Mouse (Mus musculus): Measurements from ENCODE around the gene Slf1. TPM values are rescaled to one million over a fixed set of nuclear protein-coding genes. Genes with fewer than 3 reads are reported as not detected.

The Slf1 gene
- total RNA-seq, 1 experiment: 14.0 TPM

GRCm38 (mm10) chr13:77072030-77072429 is 63.2 kb downstream of the Slf1 start:
- DNase-seq (ENCODE audit: low read depth, low spot score): no peak
- Histone ChIP-seq H3K9ac (ENCODE audit: insufficient read depth, low read depth, low read length, poor library complexity, severe bottlenecking) (no peak overlapping the region), H3K36me3 (ENCODE audit: control insufficient read depth, insufficient read depth, low read length, poor library complexity, severe bottlenecking) (no peaks in the 10 kb centered on the region), H3K9me3 (ENCODE audit: control insufficient read depth, insufficient read depth, low read depth, low read length) (no peaks in the 10 kb centered on the region), H3K27ac (ENCODE audit: insufficient read depth, low read depth, low read length, poor library complexity, severe bottlenecking) (no peak overlapping the region), H3K4me3 (ENCODE audit: insufficient read depth in 1 of 2, low read depth in 1 of 2, low read length in 2 of 2, poor library complexity in 1 of 2, severe bottlenecking in 1 of 2) (no peak overlapping the region), H3K4me1 (ENCODE audit: control insufficient read depth in 2 of 2, insufficient read depth in 2 of 2, low read length in 2 of 2, poor library complexity in 1 of 2) (no peaks in the 10 kb centered on the region)
- in situ Hi-C loops (cut with MboI; ENCODE audit: low sequenced_read_pairs in 2 of 2, unreplicated experiment in 2 of 2): no loop called here
- TF ChIP-seq HCFC1 (IDR thresholded peaks at IDR 0.05; ENCODE audit: borderline replicate concordance, insufficient read depth, low read length): no peak
- no peak for TF ChIP-seq CHD2 (IDR thresholded peaks at IDR 0.05; ENCODE audit: low read depth, low read length)
- TF ChIP-seq ZC3H11A (IDR thresholded peaks at IDR 0.05; ENCODE audit: borderline replicate concordance, low read depth, low read length): no peak
- TF ChIP-seq MAFK (IDR thresholded peaks at IDR 0.05; ENCODE audit: insufficient read depth, low read depth, low read length): no peak
- TF ChIP-seq ZNF384 (IDR thresholded peaks at IDR 0.05; ENCODE audit: low read depth, low read length): no peak

DNA sequence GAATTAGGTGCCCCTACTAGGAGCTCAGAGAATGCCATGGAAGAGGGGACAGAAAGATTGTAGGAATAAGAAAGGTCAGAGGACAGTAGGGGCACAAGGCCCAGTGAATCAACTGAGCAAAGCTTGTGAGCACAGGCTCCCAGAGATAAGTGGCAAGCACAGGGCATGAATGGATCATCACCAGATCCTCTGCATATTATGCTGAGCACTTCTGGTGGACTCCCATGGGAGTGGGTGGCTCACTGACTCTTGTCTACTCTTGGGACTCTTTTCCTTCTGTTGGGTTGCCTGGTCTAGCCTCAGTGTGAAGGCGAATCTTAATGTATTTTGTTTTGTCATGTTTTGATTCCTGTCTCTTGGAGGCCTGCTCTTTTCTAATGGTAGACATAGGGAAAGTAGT is 66.4 kb downstream of the Slf1 start:
- H3K9ac ChIP-seq (ENCODE audit: insufficient read depth, low read depth, low read length, poor library complexity, severe bottlenecking): no peak overlapping the region
- H3K9me3 ChIP-seq (ENCODE audit: control insufficient read depth, insufficient read depth, low read depth, low read length): no peaks in the 10 kb centered on the region
- H3K27ac ChIP-seq (ENCODE audit: insufficient read depth, low read depth, low read length, poor library complexity, severe bottlenecking): no peak overlapping the region
- in situ Hi-C loops (cut with MboI; ENCODE audit: low sequenced_read_pairs in 2 of 2, unreplicated experiment in 2 of 2): no loop called here
- H3K36me3 ChIP-seq (ENCODE audit: control insufficient read depth, insufficient read depth, low read length, poor library complexity, severe bottlenecking): no peaks in the 10 kb centered on the region
- no peak for DNase-seq (ENCODE audit: low read depth, low spot score)
- no peaks in the 10 kb centered on the region for H3K4me1 ChIP-seq (ENCODE audit: control insufficient read depth in 2 of 2, insufficient read depth in 2 of 2, low read length in 2 of 2, poor library complexity in 1 of 2)
- no peak overlapping the region for H3K4me3 ChIP-seq (ENCODE audit: insufficient read depth in 1 of 2, low read depth in 1 of 2, low read length in 2 of 2, poor library complexity in 1 of 2, severe bottlenecking in 1 of 2)
- TF ChIP-seq CHD2 (IDR thresholded peaks at IDR 0.05; ENCODE audit: low read depth, low read length) (no peak), ZC3H11A (IDR thresholded peaks at IDR 0.05; ENCODE audit: borderline replicate concordance, low read depth, low read length) (no peak), MAFK (IDR thresholded peaks at IDR 0.05; ENCODE audit: insufficient read depth, low read depth, low read length) (no peak), HCFC1 (IDR thresholded peaks at IDR 0.05; ENCODE audit: borderline replicate concordance, insufficient read depth, low read length) (no peak), ZNF384 (IDR thresholded peaks at IDR 0.05; ENCODE audit: low read depth, low read length) (no peak)

- in situ Hi-C loops (cut with MboI; ENCODE audit: low sequenced_read_pairs in 2 of 2, unreplicated experiment in 2 of 2): no loop called here
- Histone ChIP-seq H3K9ac (ENCODE audit: insufficient read depth, low read depth, low read length, poor library complexity, severe bottlenecking) (no peak overlapping the region), H3K27ac (ENCODE audit: insufficient read depth, low read depth, low read length, poor library complexity, severe bottlenecking) (no peak overlapping the region), H3K9me3 (ENCODE audit: control insufficient read depth, insufficient read depth, low read depth, low read length) (no peaks in the 10 kb centered on the region), H3K4me3 (ENCODE audit: insufficient read depth in 1 of 2, low read depth in 1 of 2, low read length in 2 of 2, poor library complexity in 1 of 2, severe bottlenecking in 1 of 2) (no peak overlapping the region), H3K36me3 (ENCODE audit: control insufficient read depth, insufficient read depth, low read length, poor library complexity, severe bottlenecking) (no peaks in the 10 kb centered on the region), H3K4me1 (ENCODE audit: control insufficient read depth in 2 of 2, insufficient read depth in 2 of 2, low read length in 2 of 2, poor library complexity in 1 of 2) (no peaks in the 10 kb centered on the region)
- TF ChIP-seq CHD2 (IDR thresholded peaks at IDR 0.05; ENCODE audit: low read depth, low read length) (no peak), MAFK (IDR thresholded peaks at IDR 0.05; ENCODE audit: insufficient read depth, low read depth, low read length) (no peak), ZC3H11A (IDR thresholded peaks at IDR 0.05; ENCODE audit: borderline replicate concordance, low read depth, low read length) (no peak), ZNF384 (IDR thresholded peaks at IDR 0.05; ENCODE audit: low read depth, low read length) (no peak), HCFC1 (IDR thresholded peaks at IDR 0.05; ENCODE audit: borderline replicate concordance, insufficient read depth, low read length) (no peak)
- DNase-seq (ENCODE audit: low read depth, low spot score): no peak
These were observed 72.1 kb downstream of the Slf1 start for GRCm38 (mm10) chr13:77063221-77063620.

- TF ChIP-seq ZNF384 (IDR thresholded peaks at IDR 0.05; ENCODE audit: low read depth, low read length) (no peak), MAFK (IDR thresholded peaks at IDR 0.05; ENCODE audit: insufficient read depth, low read depth, low read length) (no peak), ZC3H11A (IDR thresholded peaks at IDR 0.05; ENCODE audit: borderline replicate concordance, low read depth, low read length) (no peak)
- DNase-seq (ENCODE audit: low read depth, low spot score): no peak
- Histone ChIP-seq H3K36me3 (ENCODE audit: control insufficient read depth, insufficient read depth, low read length, poor library complexity, severe bottlenecking) (no peaks in the 10 kb centered on the region; the same call in 1 of the 2 replicates), H3K4me1 (ENCODE audit: control insufficient read depth in 2 of 2, insufficient read depth in 2 of 2, low read length in 2 of 2, poor library complexity in 1 of 2) (no peaks in the 10 kb centered on the region), H3K27ac (ENCODE audit: insufficient read depth, low read depth, low read length, poor library complexity, severe bottlenecking) (no peak overlapping the region), H3K4me3 (ENCODE audit: insufficient read depth in 1 of 2, low read depth in 1 of 2, low read length in 2 of 2, poor library complexity in 1 of 2, severe bottlenecking in 1 of 2) (no peak overlapping the region), H3K9ac (ENCODE audit: insufficient read depth, low read depth, low read length, poor library complexity, severe bottlenecking) (no peak overlapping the region), H3K9me3 (ENCODE audit: control insufficient read depth, insufficient read depth, low read depth, low read length) (no peaks in the 10 kb centered on the region)
- in situ Hi-C loops (cut with MboI; ENCODE audit: low sequenced_read_pairs in 2 of 2, unreplicated experiment in 2 of 2): no loop called here
These were observed 85.5 kb downstream of the Slf1 start for GRCm38 (mm10) chr13:77049736-77050135.

DNA sequence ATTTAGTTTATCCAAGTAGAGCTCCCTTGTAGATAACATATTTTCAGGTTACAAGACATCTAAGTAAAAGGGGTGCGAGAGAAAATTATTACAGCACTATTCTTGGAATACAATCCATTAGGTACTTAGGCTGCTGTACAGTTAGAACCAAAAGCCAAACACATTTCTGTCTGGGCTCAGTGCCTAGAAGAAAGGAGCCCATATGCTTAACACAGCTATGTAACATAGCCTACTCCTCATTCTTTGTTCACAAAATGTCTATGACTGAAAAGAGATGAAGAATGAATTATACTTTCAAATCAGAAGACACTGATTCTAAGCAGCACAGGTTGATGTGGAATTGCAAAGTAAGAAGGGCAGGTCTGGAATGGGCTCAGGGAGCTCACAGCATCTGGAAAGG is 86.8 kb downstream of the Slf1 start:
- no peak overlapping the region for H3K27ac ChIP-seq (ENCODE audit: insufficient read depth, low read depth, low read length, poor library complexity, severe bottlenecking)
- H3K9me3 ChIP-seq (ENCODE audit: control insufficient read depth, insufficient read depth, low read depth, low read length): no peaks in the 10 kb centered on the region
- no peak for DNase-seq (ENCODE audit: low read depth, low spot score)
- no peaks in the 10 kb centered on the region; the same call in 1 of the 2 replicates for H3K36me3 ChIP-seq (ENCODE audit: control insufficient read depth, insufficient read depth, low read length, poor library complexity, severe bottlenecking)
- TF ChIP-seq MAFK (IDR thresholded peaks at IDR 0.05; ENCODE audit: insufficient read depth, low read depth, low read length): no peak
- TF ChIP-seq CHD2 (IDR thresholded peaks at IDR 0.05; ENCODE audit: low read depth, low read length): no peak
- TF ChIP-seq ZNF384 (IDR thresholded peaks at IDR 0.05; ENCODE audit: low read depth, low read length): no peak
- no peak for TF ChIP-seq HCFC1 (IDR thresholded peaks at IDR 0.05; ENCODE audit: borderline replicate concordance, insufficient read depth, low read length)
- TF ChIP-seq ZC3H11A (IDR thresholded peaks at IDR 0.05; ENCODE audit: borderline replicate concordance, low read depth, low read length): no peak
- H3K4me1 ChIP-seq (ENCODE audit: control insufficient read depth in 2 of 2, insufficient read depth in 2 of 2, low read length in 2 of 2, poor library complexity in 1 of 2): no peaks in the 10 kb centered on the region
- in situ Hi-C loops (cut with MboI; ENCODE audit: low sequenced_read_pairs in 2 of 2, unreplicated experiment in 2 of 2): no loop called here
- no peak overlapping the region for H3K4me3 ChIP-seq (ENCODE audit: insufficient read depth in 1 of 2, low read depth in 1 of 2, low read length in 2 of 2, poor library complexity in 1 of 2, severe bottlenecking in 1 of 2)
- no peak overlapping the region for H3K9ac ChIP-seq (ENCODE audit: insufficient read depth, low read depth, low read length, poor library complexity, severe bottlenecking)
